Mouse (Mus musculus) small intestine, adult 2 months (tissue): ENCODE data around the gene Ank.

ENCODE experiments used
- CTCF ChIP-seq: fragments of 200-500 bp; IDR thresholded peaks from 2 replicates; pipeline ENCODE4 v1.5.1; 2012; ENCODE audit warnings: low read depth, mild to moderate bottlenecking, control low read depth, inconsistent platforms, low read length, moderate library complexity, mixed read lengths; ENCODE audit not compliant: insufficient replicate concordance, insufficient read length; ENCODE audit errors: extremely low read depth
- POLR2A ChIP-seq: fragments of 200-500 bp; IDR thresholded peaks from 2 replicates; pipeline ENCODE4 v1.6.1; 2012; ENCODE audit warnings: low read depth, mild to moderate bottlenecking, control low read depth, inconsistent platforms, low read length, moderate library complexity

- TF ChIP-seq CTCF (no peak), POLR2A (no peak)
These were observed 159.8 kb downstream of the Ank start for GRCm38 (mm10) chr15:27626314-27626713.
